10 mouse cellular contexts compared by ENCODE assay signal in the genomic region with DNA sequence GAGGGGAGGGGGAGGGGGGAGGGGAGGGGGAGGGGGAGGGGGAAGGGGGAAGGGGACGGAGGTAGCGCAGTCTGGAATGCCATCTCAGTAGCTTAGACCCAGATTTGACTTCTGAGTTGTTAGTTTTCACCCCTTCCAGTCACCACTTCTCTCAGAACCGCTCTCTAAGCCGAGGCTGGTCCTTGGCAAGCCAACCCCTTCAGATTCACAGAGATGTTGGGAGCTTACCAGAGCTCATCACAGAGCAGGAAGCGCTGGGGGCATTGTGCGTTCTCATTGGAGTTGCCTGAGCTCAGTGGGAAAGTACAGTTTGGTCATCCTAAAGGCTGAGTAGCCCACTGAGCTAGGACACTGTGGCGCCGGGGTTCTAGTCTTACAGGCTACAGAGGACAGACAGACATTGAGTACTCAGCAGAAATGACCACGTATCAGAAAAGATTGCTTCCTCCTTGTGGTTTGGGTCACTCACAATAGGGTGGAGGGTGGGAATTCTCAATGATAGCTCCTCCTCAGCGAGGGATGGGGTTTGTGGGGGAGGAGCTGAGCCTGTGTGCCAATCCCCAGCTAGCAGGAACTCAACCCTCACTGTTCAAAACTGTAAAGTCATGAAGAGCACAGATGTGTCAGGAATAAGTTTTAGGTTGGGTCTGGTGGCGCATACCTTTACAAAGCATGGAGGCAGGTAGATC. TPM values are rescaled to one million over a fixed set of nuclear protein-coding genes. Genes with fewer than 3 reads are reported as not detected.
A peak's percentile ranks its signal among the peaks of the same experiment; 100 is the strongest.
DNase-seq lines count a peak whose midpoint lies in the region; ATAC-seq and TF ChIP-seq lines count a peak whose summit lies in the region.
"Had no signal": no experiment of that assay in that cellular context is flagged by ENCODE, and none has a peak within 500 bp of the region (broad histone marks: within the 10 kb centered on the region; RNA-seq: fewer than 3 reads in every experiment).

No protein-coding gene starts in this region.

- peak overlapping the region; percentile 69 for H3K4me3 ChIP-seq in E14TG2a.4 (replicated peaks; ENCODE audit: low read length)
- H3K4me3 ChIP-seq: erythroblast, embryonic 14.5 days; neural tube, embryonic 12.5 days had no signal

- H3K9me3 ChIP-seq in E14TG2a.4 (ENCODE audit: low read length), result no peaks in the 10 kb centered on the region
- H3K9me3 ChIP-seq: neural tube, embryonic 12.5 days had no signal

- peaks cover 53% of the 10 kb centered on the region for H3K4me1 ChIP-seq in E14TG2a.4 (replicated peaks; ENCODE audit: low read depth, low read length)
- H3K4me1 ChIP-seq: neural tube, embryonic 12.5 days had no signal

- peaks cover 19% of the 10 kb centered on the region for H3K27me3 ChIP-seq in E14TG2a.4 (ENCODE audit: insufficient read depth, low read length)
- H3K27me3 ChIP-seq: neural tube, embryonic 12.5 days had no signal

- DNase-seq in MEL-GATA-1-ER (ENCODE audit: extremely low read depth, low read depth), result peak; percentile 81
- DNase-seq in induced T-regulatory cell, adult 2 months (ENCODE audit: low read depth), result peak; percentile 58
- peak; percentile 72 for DNase-seq in lung, postnatal 10 days
- DNase-seq in cerebellum, adult 18-20 months, result no peak
- no peak for DNase-seq in adrenal gland, postnatal 25 days
- no peak for DNase-seq in cerebellum, adult 11 months

- no peak for TF ChIP-seq CTCF in E14TG2a.4 (conservative IDR thresholded peaks at IDR 0.05; ENCODE audit: low read length)

- no peak; the same call in 1 of the 2 replicates for ATAC-seq in erythroid progenitor cell, adult 5-6 weeks (replicated peaks; ENCODE audit: low FRiP score, poor library complexity, severe bottlenecking)

- H3K36me3 ChIP-seq in E14TG2a.4 (ENCODE audit: insufficient read depth, low read length), result no peaks in the 10 kb centered on the region
- H3K36me3 ChIP-seq: neural tube, embryonic 12.5 days had no signal

RNA-seq across cellular contexts. Expression of a gene that starts 2.0 kb away (rescaled TPM):
- 18.9 and 22.1 TPM in 2 replicates for total RNA-seq in adrenal gland, postnatal 25 days (2021)
- total RNA-seq in erythroid progenitor cell, adult 5-6 weeks (2015; ENCODE audit: low replicate concordance), result 15.1 and 15.5 TPM in 2 replicates
- total RNA-seq in erythroid progenitor cell, adult 5-6 weeks (2017; ENCODE audit: low replicate concordance), result 10.1 and 15.4 TPM in 2 replicates

RNA-seq across cellular contexts. Expression of a gene that starts 24.0 kb away (rescaled TPM):
- total RNA-seq in adrenal gland, postnatal 25 days (2021), result 0.43 and 0.67 TPM in 2 replicates
- 2.5 TPM in 1 of 2 replicates, not detected in the other for total RNA-seq in erythroid progenitor cell, adult 5-6 weeks (2015; ENCODE audit: low replicate concordance)
- total RNA-seq in erythroid progenitor cell, adult 5-6 weeks (2017; ENCODE audit: low replicate concordance), result not detected in 2 replicates

RNA-seq across cellular contexts. Expression of a gene that starts 30.9 kb away (rescaled TPM):
- 0.58 TPM in 1 of 2 replicates, not detected in the other for total RNA-seq in adrenal gland, postnatal 25 days (2021)
- total RNA-seq in erythroid progenitor cell, adult 5-6 weeks (2015; ENCODE audit: low replicate concordance), result not detected in 2 replicates
- 0.77 TPM in 1 of 2 replicates, not detected in the other for total RNA-seq in erythroid progenitor cell, adult 5-6 weeks (2017; ENCODE audit: low replicate concordance)

RNA-seq across cellular contexts. Expression of a gene that starts 41.3 kb away (rescaled TPM):
- total RNA-seq in adrenal gland, postnatal 25 days (2021), result not detected in 2 replicates
- total RNA-seq in erythroid progenitor cell, adult 5-6 weeks (2015; ENCODE audit: low replicate concordance), result not detected in 2 replicates
- total RNA-seq in erythroid progenitor cell, adult 5-6 weeks (2017; ENCODE audit: low replicate concordance), result not detected in 2 replicates

RNA-seq across cellular contexts. Expression of a gene that starts 44.0 kb away (rescaled TPM):
- 15.3 and 18.5 TPM in 2 replicates for total RNA-seq in adrenal gland, postnatal 25 days (2021)
- 33.1 and 57.3 TPM in 2 replicates for total RNA-seq in erythroid progenitor cell, adult 5-6 weeks (2015; ENCODE audit: low replicate concordance)
- total RNA-seq in erythroid progenitor cell, adult 5-6 weeks (2017; ENCODE audit: low replicate concordance), result 29.0 and 55.1 TPM in 2 replicates

Comparison
In these comparisons a context has a peak if more than half of its experiments do, and no peak if none do; other contexts are left out.
1. DNase-seq: peak in MEL-GATA-1-ER (single experiment), induced T-regulatory cell, adult 2 months (single experiment) and lung, postnatal 10 days (single experiment); none in cerebellum, adult 18-20 months (0 of 2), adrenal gland, postnatal 25 days (single experiment) and cerebellum, adult 11 months (single experiment).